Mouse (Mus musculus) CH12.LX (cell line): ENCODE data around the gene Rras2.

Source experiments
- CHD1 ChIP-seq: IDR thresholded peaks from 2 replicates; pipeline ENCODE4 v1.6.1; 2012; ENCODE audit warnings: low read depth, low read length, improper control_type of control experiment, inconsistent platforms
- CHD2 ChIP-seq: IDR thresholded peaks from 2 replicates; pipeline ENCODE4 v1.6.1; 2011; ENCODE audit warnings: low read length, improper control_type of control experiment
- NRF1 ChIP-seq: IDR thresholded peaks from 2 replicates; pipeline ENCODE4 v1.6.1; 2014; ENCODE audit warnings: low read depth, mild to moderate bottlenecking, inconsistent platforms, low read length, improper control_type of control experiment, moderate library complexity
- POLR2A ChIP-seq: IDR thresholded peaks from 2 replicates; pipeline ENCODE4 v1.6.1; 2011; ENCODE audit warnings: low read depth, mild to moderate bottlenecking, improper control_type of control experiment, low read length
- RAD21 ChIP-seq: IDR thresholded peaks from 2 replicates; pipeline ENCODE4 v1.6.1; 2011; ENCODE audit warnings: low read depth, mild to moderate bottlenecking, low read length, improper control_type of control experiment, moderate library complexity
- TBP ChIP-seq: conservative IDR thresholded peaks from 2 replicates; pipeline ENCODE4 v1.6.1; 2011; ENCODE audit warnings: low read depth, low read length, improper control_type of control experiment

DNA sequence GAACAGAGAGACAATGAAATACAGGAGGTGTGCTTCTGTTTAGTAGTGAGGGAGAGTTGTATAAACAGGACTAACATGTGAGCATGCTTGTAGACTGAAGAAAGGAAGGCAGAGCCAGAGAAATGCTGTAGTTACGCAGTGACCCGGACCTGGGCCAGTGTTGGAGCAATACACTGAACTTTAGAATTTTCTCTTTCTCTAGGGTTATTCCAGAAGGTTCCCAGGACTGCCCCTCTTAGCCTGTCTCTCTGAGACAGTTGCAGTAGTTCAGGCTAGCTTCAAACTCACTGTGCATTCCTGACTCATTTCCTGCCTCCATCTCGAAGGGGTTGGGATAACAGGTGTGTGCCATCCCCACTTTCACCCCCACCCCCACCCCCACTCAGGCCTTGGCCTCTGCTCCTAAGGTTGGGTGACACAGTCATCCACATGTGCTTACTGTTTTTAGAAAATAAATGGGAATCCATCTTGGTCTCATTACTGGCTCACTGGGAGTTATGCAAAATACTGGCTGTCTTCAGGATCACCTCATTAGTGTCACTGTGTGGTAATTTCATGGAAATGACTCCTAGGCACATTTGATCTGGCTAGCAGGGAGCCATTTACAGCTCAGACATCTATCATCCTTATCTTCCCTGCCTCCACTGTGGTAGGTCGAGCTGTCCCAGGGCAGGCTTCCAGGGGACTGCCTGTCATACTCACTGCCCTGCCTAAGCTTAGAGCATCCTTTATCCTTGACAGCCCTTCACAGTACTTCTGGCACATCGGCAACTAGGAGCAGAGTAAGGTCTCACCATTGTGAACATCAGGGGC is 37.7 kb upstream of the Rras2 start:
- TF ChIP-seq RAD21: no peak
- no peak for TF ChIP-seq CHD1
- no peak for TF ChIP-seq TBP
- no peak for TF ChIP-seq CHD2
- no peak for TF ChIP-seq NRF1
- TF ChIP-seq POLR2A: no peak
